Mouse (Mus musculus): Measurements from ENCODE around the gene Naa20. TPM values are rescaled to one million over a fixed set of nuclear protein-coding genes. Genes with fewer than 3 reads are reported as not detected.

Naa20 gene
- total and polyA plus RNA-seq, 2 experiments: 14.4 to 29.2 TPM

GRCm38 (mm10) chr2:145934339-145935231 lies 32.7 kb downstream of the Naa20 start, which contains the start of the genes Cfap61 and Crnkl1:
TSS of gene Cfap61 (plus strand) at chr2:145934784.
TSS of gene Crnkl1 (minus strand) at chr2:145935014.
- peak; percentile 88 for DNase-seq (ENCODE audit: extremely low read depth, low read depth, low spot score)
- under 1% methylated on average over 61 of the region's 61 CpGs for WGBS
- Histone ChIP-seq H3K4me3 (ENCODE audit: insufficient read depth, low read depth, low read length) (peak within 1 kb of the TSS; percentile 70), H3K27me3 (ENCODE audit: control insufficient read depth, insufficient read depth, low read length) (no peaks in the 10 kb centered on the region), H3K27ac (replicated peaks; ENCODE audit: insufficient read depth, low read depth, low read length) (peak within 1 kb of the TSS; percentile 9; the same call in 1 of the 2 replicates), H3K79me2 (ENCODE audit: control insufficient read depth, insufficient read depth, low read length) (no peaks in the 10 kb centered on the region; the same call in 1 of the 2 replicates), H3K9ac (ENCODE audit: low read depth, low read length) (peak within 1 kb of the TSS; percentile 73), H3K36me3 (ENCODE audit: control insufficient read depth, insufficient read depth, low read length) (peaks cover 18% of the 10 kb centered on the region), H3K4me1 (ENCODE audit: control insufficient read depth, insufficient read depth, low read length) (peaks cover 2% of the 10 kb centered on the region; the same call in 1 of the 2 replicates)
- peak; percentile 42; the same call in 1 of the 2 replicates for TF ChIP-seq POLR2A (IDR thresholded peaks at IDR 0.05; ENCODE audit: extremely low read depth, insufficient read depth, low read length)
- TF ChIP-seq CTCF (IDR thresholded peaks at IDR 0.05; ENCODE audit: low read depth, low read length): no peak

- 80% methylated on average over 8 of the region's 8 CpGs for WGBS
- Histone ChIP-seq H3K4me1 (ENCODE audit: control insufficient read depth, insufficient read depth, low read length) (peaks cover 2% of the 10 kb centered on the region; the same call in 1 of the 2 replicates), H3K27ac (replicated peaks; ENCODE audit: insufficient read depth, low read depth, low read length) (no peak overlapping the region), H3K27me3 (ENCODE audit: control insufficient read depth, insufficient read depth, low read length) (no peaks in the 10 kb centered on the region), H3K4me3 (ENCODE audit: insufficient read depth, low read depth, low read length) (no peak overlapping the region), H3K36me3 (ENCODE audit: control insufficient read depth, insufficient read depth, low read length) (peaks cover 1% of the 10 kb centered on the region; the same call in 1 of the 2 replicates), H3K9ac (ENCODE audit: low read depth, low read length) (no peak overlapping the region), H3K79me2 (ENCODE audit: control insufficient read depth, insufficient read depth, low read length) (no peaks in the 10 kb centered on the region; the same call in 1 of the 2 replicates)
- TF ChIP-seq POLR2A (IDR thresholded peaks at IDR 0.05; ENCODE audit: extremely low read depth, insufficient read depth, low read length) (no peak), CTCF (IDR thresholded peaks at IDR 0.05; ENCODE audit: low read depth, low read length) (no peak)
- DNase-seq (ENCODE audit: extremely low read depth, low read depth, low spot score): no peak
Observed at GRCm38 (mm10) chr2:145936975-145937374, 35.1 kb downstream of the Naa20 start.

GRCm38 (mm10) chr2:145941403-145941802 lies 39.5 kb downstream of the Naa20 start:
- Histone ChIP-seq H3K4me1 (ENCODE audit: control insufficient read depth, insufficient read depth, low read length) (no peaks in the 10 kb centered on the region), H3K79me2 (ENCODE audit: control insufficient read depth, insufficient read depth, low read length) (no peaks in the 10 kb centered on the region), H3K36me3 (ENCODE audit: control insufficient read depth, insufficient read depth, low read length) (no peaks in the 10 kb centered on the region), H3K9ac (ENCODE audit: low read depth, low read length) (no peak overlapping the region), H3K27ac (replicated peaks; ENCODE audit: insufficient read depth, low read depth, low read length) (no peak overlapping the region), H3K27me3 (ENCODE audit: control insufficient read depth, insufficient read depth, low read length) (no peaks in the 10 kb centered on the region), H3K4me3 (ENCODE audit: insufficient read depth, low read depth, low read length) (no peak overlapping the region)
- 60% methylated on average over 3 of the region's 3 CpGs for WGBS
- no peak for TF ChIP-seq CTCF (IDR thresholded peaks at IDR 0.05; ENCODE audit: low read depth, low read length)
- no peak for TF ChIP-seq POLR2A (IDR thresholded peaks at IDR 0.05; ENCODE audit: extremely low read depth, insufficient read depth, low read length)
- no peak for DNase-seq (ENCODE audit: extremely low read depth, low read depth, low spot score)

GRCm38 (mm10) chr2:145944286-145944685 lies 42.4 kb downstream of the Naa20 start:
- Histone ChIP-seq H3K79me2 (ENCODE audit: control insufficient read depth, insufficient read depth, low read length) (no peaks in the 10 kb centered on the region), H3K4me3 (ENCODE audit: insufficient read depth, low read depth, low read length) (no peak overlapping the region), H3K27ac (replicated peaks; ENCODE audit: insufficient read depth, low read depth, low read length) (no peak overlapping the region), H3K9ac (ENCODE audit: low read depth, low read length) (no peak overlapping the region), H3K27me3 (ENCODE audit: control insufficient read depth, insufficient read depth, low read length) (no peaks in the 10 kb centered on the region), H3K36me3 (ENCODE audit: control insufficient read depth, insufficient read depth, low read length) (no peaks in the 10 kb centered on the region), H3K4me1 (ENCODE audit: control insufficient read depth, insufficient read depth, low read length) (no peaks in the 10 kb centered on the region)
- DNase-seq (ENCODE audit: extremely low read depth, low read depth, low spot score): no peak
- no peak for TF ChIP-seq POLR2A (IDR thresholded peaks at IDR 0.05; ENCODE audit: extremely low read depth, insufficient read depth, low read length)
- TF ChIP-seq CTCF (IDR thresholded peaks at IDR 0.05; ENCODE audit: low read depth, low read length): no peak
- 92% methylated on average over 3 of the region's 3 CpGs for WGBS

GRCm38 (mm10) chr2:145948402-145948954 lies 46.6 kb downstream of the Naa20 start:
- DNase-seq (ENCODE audit: extremely low read depth, low read depth, low spot score): no peak
- no peak overlapping the region for H3K4me3 ChIP-seq (ENCODE audit: insufficient read depth, low read depth, low read length)
- WGBS: 70% methylated on average over 7 of the region's 7 CpGs
- H3K36me3 ChIP-seq (ENCODE audit: control insufficient read depth, insufficient read depth, low read length): no peaks in the 10 kb centered on the region
- no peaks in the 10 kb centered on the region for H3K4me1 ChIP-seq (ENCODE audit: control insufficient read depth, insufficient read depth, low read length)
- H3K27me3 ChIP-seq (ENCODE audit: control insufficient read depth, insufficient read depth, low read length): no peaks in the 10 kb centered on the region
- no peak overlapping the region for H3K9ac ChIP-seq (ENCODE audit: low read depth, low read length)
- H3K79me2 ChIP-seq (ENCODE audit: control insufficient read depth, insufficient read depth, low read length): no peaks in the 10 kb centered on the region
- no peak overlapping the region for H3K27ac ChIP-seq (replicated peaks; ENCODE audit: insufficient read depth, low read depth, low read length)
- TF ChIP-seq CTCF (IDR thresholded peaks at IDR 0.05; ENCODE audit: low read depth, low read length) (no peak), POLR2A (IDR thresholded peaks at IDR 0.05; ENCODE audit: extremely low read depth, insufficient read depth, low read length) (no peak)

Data from liver, adult 2 months (tissue).